Mouse (Mus musculus) testis, adult 2 months (tissue): ENCODE measurements around the gene Psme2. TPM values are rescaled to one million over a fixed set of nuclear protein-coding genes. Genes with fewer than 3 reads are reported as not detected.

Experiments
- H3K27ac ChIP-seq: fragments of 200-500 bp; 2 replicates; pipeline ENCODE4 v1.5.1; 2012; ENCODE audit warnings: low read depth, low read length; ENCODE audit not compliant: control insufficient read depth, insufficient read depth
- H3K27me3 ChIP-seq: fragments of 200-500 bp; 2 replicates; pipeline ENCODE4 v1.6.1; 2012; ENCODE audit warnings: mild to moderate bottlenecking, low read length, moderate library complexity; ENCODE audit not compliant: control insufficient read depth, insufficient read depth
- H3K36me3 ChIP-seq: fragments of 200-500 bp; 2 replicates; pipeline ENCODE4 v1.6.1; 2012; ENCODE audit warnings: mild to moderate bottlenecking, low read length; ENCODE audit not compliant: control insufficient read depth, insufficient read depth
- H3K4me1 ChIP-seq: fragments of 200-500 bp; 2 replicates; pipeline ENCODE4 v1.6.1; 2012; ENCODE audit warnings: low read length; ENCODE audit not compliant: control insufficient read depth, insufficient read depth
- H3K4me3 ChIP-seq: fragments of 200-500 bp; 2 replicates; pipeline ENCODE4 v1.5.1; 2012; ENCODE audit warnings: low read depth, mild to moderate bottlenecking, low read length, moderate library complexity, mixed read lengths; ENCODE audit not compliant: control insufficient read depth
- CTCF ChIP-seq: fragments of 200-500 bp; IDR thresholded peaks from 2 replicates; pipeline ENCODE4 v1.5.1; 2012; ENCODE audit warnings: low read depth, mild to moderate bottlenecking, inconsistent platforms, low read length, moderate library complexity; ENCODE audit not compliant: control insufficient read depth, insufficient read depth, insufficient replicate concordance
- POLR2A ChIP-seq: fragments of 200-500 bp; IDR thresholded peaks from 2 replicates; pipeline ENCODE4 v1.6.1; 2012; ENCODE audit warnings: low read depth, mild to moderate bottlenecking, inconsistent platforms, low read length, moderate library complexity; ENCODE audit not compliant: control insufficient read depth
- polyA plus RNA-seq: library from polyadenylated mRNA; depleted of rRNA; stranded (reverse); fragments of >200 nt; gene quantifications from 2 replicates; pipeline ENCODE4 v1.2.3, GENCODE M21; 2012; rRNA removed

The Psme2 gene
- polyA plus RNA-seq = 10.2 and 14.9 TPM in 2 replicates

DNA sequence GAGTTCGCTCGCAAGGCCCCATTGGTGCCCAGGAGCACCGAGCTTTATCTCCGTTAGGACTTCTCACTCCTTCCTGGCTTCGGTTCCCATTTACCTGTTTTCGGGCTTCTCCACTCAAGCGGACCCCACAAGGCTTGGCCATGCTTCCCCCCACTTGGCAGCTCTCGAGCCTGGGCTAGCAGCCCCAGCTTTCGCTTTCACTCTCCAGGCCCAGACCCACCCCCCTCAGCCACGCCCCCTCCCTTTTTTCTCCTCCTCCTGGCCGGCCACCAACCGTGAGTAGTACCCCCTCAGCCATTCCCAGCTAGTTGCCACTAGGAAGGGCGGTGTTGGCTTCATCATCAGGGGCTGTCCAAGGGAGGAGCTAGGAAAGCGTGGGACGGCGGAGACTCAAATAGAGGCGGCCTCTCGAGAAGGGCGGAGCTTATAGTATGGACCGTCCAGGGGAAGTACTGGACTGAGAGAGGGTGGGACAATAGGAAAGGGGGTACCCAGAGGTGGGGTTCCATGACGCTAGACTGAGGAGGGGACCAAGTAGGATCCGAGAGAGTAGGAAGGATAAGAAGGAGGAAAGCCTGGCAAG is at the start of gene Psme2:
Gene Psme2 (minus strand): TSS at position 366 of the 583 bp plus-strand sequence.
- Histone ChIP-seq H3K4me3 (peak within 1 kb of the TSS; percentile 88), H3K27ac (peak within 1 kb of the TSS; percentile 87), H3K27me3 (no peaks in the 10 kb centered on the region), H3K4me1 (peaks cover 13% of the 10 kb centered on the region), H3K36me3 (no peaks in the 10 kb centered on the region)
- TF ChIP-seq CTCF (no peak), POLR2A (peak; percentile 25; the same call in 1 of the 2 replicates)

DNA sequence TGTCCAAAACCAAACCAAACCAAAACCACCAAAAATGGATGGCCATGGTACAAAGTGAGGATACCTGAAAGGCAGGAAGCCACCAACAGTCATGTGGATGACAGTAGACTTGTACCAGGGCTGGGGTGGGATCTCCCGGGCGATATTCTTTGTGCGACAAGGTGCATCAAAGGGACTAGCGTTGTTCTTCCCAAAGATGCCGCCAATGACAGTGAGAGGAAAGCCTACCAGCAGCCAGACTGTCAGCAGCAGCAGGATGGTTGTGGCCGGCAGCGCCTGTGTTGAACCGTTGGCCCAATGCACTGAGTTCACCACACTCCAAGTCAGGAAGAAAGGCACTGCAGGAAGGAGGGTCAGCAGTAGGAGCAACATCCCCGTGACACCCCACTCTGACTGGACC is 46.9 kb upstream of the Psme2 start, which contains the start of gene Gm49378:
Gene Gm49378 (minus strand): TSS at position 101 of the 400 bp plus-strand sequence.
- peak within 1 kb of the TSS; percentile 29; the same call in 1 of the 2 replicates for H3K4me3 ChIP-seq
- peaks cover 9% of the 10 kb centered on the region for H3K4me1 ChIP-seq
- TF ChIP-seq CTCF (no peak), POLR2A (no peak)
- no peak within 1 kb of the TSS for H3K27ac ChIP-seq
- H3K36me3 ChIP-seq = peaks cover 5% of the 10 kb centered on the region
- H3K27me3 ChIP-seq = no peaks in the 10 kb centered on the region

DNA sequence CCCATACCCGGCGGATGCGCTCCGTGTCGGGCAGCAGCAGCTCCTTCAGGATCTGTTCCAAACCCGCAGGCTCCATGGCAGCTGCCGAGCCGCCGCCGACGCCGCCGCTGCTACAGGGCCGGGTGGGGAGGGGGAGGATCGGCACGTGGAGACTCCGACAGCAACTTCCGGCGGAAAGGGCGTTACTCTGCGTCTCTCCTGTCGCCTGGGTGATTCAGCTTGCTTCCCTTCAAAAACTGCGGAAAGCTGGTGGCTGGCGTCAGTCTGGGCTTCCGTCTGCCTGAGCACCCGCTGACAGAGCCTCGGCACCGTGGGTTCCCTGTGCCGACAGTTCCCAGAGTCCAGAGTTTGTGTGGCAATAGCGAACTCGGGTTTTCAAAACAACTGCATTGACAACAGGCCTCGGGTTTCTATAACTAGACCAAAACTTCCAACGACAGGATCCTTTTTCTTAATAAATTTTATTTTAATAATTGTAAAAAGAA is 44.7 kb upstream of the Psme2 start, which contains the start of gene Ipo4:
Gene Ipo4 (minus strand): TSS at position 435 of the 485 bp plus-strand sequence.
- Histone ChIP-seq H3K4me3 (peak within 1 kb of the TSS; percentile 95), H3K27ac (peak within 1 kb of the TSS; percentile 73), H3K36me3 (peaks cover 4% of the 10 kb centered on the region), H3K27me3 (no peaks in the 10 kb centered on the region), H3K4me1 (peaks cover 6% of the 10 kb centered on the region)
- TF ChIP-seq POLR2A = peak; percentile 97
- 0 out of 2 replicates have a peak, but pooled peaks have one; percentile 5 for TF ChIP-seq CTCF

DNA sequence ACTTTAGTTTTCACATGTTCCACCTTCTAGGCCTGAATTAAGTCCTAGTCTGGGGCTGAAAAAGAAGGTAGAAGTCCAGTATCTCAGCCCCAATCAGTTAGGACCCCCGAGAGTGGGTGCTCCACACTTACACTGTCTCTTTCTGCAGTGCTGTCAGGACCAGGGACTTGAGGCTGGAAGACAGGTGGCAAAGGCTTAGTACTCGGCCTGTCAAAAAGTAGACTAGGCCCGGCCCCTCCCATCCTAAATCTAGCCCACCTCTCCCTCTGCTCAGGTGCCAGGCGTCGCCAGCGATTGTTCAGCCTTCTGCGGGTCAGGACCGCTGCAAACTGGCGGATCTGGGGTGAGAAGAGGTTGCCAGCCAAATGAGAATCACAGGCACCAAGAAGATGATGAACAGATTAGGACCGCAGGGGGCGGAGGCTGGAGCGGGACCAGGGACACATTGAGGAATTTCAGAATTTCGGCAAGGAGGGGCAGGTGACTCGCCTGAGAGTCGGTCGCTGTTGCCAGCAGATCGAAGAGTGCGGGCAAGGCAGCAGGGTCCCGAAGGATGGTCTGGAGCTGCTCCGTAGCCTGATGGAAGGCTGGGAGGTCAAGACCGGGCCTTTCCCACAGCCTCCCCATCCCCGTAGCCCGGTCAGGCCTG is 44.1 kb upstream of the Psme2 start:
- no peaks in the 10 kb centered on the region for H3K27me3 ChIP-seq
- no peak for TF ChIP-seq CTCF
- no peak for TF ChIP-seq POLR2A
- H3K36me3 ChIP-seq = peaks cover 4% of the 10 kb centered on the region
- H3K4me1 ChIP-seq = peaks cover 6% of the 10 kb centered on the region
- H3K27ac ChIP-seq = peak overlapping the region; percentile 55
- H3K4me3 ChIP-seq = peak overlapping the region; percentile 95

DNA sequence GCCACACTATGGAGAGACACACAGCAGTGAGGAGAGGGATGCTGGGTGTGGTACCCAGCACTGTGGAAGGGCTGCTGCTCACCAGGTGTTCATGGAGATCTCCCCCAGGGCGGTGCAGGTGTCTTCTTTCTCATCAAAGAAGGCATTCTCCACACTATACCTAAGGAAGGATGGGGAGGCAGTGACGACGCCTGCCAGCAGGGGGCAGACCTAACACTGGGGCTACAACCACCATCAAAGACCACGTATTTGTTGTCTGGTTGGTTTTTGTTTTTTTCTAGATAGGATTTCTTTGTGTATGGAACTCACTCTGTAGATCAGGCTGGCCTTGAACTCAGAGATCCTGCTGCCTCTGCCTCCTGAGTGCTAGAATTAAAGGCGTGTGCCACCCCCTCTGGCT is 38.4 kb upstream of the Psme2 start:
- no peaks in the 10 kb centered on the region for H3K27me3 ChIP-seq
- no peak overlapping the region for H3K27ac ChIP-seq
- peaks cover 3% of the 10 kb centered on the region; the same call in 1 of the 2 replicates for H3K4me1 ChIP-seq
- no peak overlapping the region for H3K4me3 ChIP-seq
- peaks cover 1% of the 10 kb centered on the region for H3K36me3 ChIP-seq
- no peak for TF ChIP-seq POLR2A
- TF ChIP-seq CTCF = peak; percentile 81; the same call in 1 of the 2 replicates

DNA sequence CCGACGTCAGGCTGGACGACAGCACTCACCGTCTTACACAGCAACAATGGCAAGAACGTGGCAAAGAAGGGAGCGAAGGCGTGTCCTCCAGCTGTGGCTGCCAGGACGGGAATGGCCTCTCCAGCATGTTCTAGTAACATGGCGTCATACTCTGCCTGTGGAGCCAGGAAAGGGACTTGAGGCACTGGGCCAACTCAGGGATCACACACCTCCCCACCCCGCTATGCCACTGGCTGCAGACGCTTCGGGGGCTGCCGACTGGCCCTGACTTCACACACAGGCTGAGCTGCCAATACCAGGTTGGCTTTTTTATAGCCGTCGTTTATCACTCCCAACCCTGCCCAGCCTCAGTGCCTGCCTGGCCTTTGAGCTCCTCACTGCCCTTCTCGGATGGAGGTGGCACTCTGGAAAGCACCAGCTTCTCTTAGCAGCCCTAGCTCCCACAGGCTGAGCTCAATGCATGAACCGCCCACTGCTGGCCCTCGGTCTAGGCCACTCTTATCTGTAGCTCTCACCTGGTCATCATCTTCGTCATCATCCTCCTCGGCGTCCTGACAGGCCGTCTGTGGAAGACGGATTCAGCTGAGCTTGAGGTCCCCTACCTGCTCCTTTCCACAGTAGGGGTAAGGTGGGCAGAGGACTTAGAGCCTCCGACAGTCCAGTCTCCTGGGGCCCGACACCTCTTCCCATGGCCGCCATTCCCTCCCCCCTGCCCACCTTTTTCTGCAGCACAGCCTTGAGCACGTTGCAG is 37.3 kb upstream of the Psme2 start:
- Histone ChIP-seq H3K4me3 (no peak overlapping the region), H3K36me3 (peaks cover 1% of the 10 kb centered on the region), H3K4me1 (peaks cover 3% of the 10 kb centered on the region; the same call in 1 of the 2 replicates), H3K27me3 (no peaks in the 10 kb centered on the region), H3K27ac (no peak overlapping the region)
- TF ChIP-seq CTCF (no peak), POLR2A (no peak)

DNA sequence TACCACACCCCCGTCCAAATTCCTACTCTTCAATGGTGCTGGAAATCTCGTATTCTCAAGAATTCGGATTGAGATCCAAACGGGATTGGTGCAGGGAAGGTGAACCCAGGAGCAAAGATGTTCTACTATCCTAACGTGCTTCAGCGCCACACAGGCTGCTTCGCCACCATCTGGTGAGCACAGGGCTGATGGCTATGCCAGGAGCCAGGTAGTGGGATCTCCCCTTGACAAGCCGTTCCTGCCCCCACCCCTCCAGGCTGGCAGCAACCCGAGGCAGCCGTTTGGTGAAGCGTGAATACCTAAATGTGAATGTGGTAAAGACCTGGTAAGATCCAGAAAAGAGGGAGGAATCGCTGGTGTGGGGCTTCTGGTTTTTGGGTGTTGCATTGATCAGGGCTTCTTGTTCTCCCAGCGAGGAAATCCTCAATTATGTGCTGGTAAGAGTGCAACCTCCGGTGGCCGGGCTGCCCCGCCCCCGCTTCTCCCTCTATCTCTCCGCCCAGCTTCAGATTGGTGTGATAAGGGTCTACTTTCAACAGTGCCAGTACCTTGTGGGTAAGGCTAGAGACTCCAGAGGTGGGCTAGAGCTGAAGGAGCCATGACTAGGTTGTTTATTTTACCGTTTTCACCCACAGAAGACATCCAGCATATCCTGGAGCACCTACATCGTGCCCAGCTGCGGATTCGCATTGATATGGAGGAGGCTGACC is 27.7 kb upstream of the Psme2 start:
- peak overlapping the region; percentile 76 for H3K4me3 ChIP-seq
- H3K4me1 ChIP-seq = peaks cover 12% of the 10 kb centered on the region
- H3K27me3 ChIP-seq = no peaks in the 10 kb centered on the region
- no peaks in the 10 kb centered on the region for H3K36me3 ChIP-seq
- TF ChIP-seq POLR2A (0 out of 2 replicates have a peak, but pooled peaks have one; percentile 28), CTCF (no peak)
- no peak overlapping the region for H3K27ac ChIP-seq
